Mouse (Mus musculus): Measurements from ENCODE around the gene Entpd4b.
"Not testable (repeated sequence)": the region's sequence is repeated elsewhere in the genome, so short reads cannot be mapped to it uniquely, and the experiment has no call there.

DNA sequence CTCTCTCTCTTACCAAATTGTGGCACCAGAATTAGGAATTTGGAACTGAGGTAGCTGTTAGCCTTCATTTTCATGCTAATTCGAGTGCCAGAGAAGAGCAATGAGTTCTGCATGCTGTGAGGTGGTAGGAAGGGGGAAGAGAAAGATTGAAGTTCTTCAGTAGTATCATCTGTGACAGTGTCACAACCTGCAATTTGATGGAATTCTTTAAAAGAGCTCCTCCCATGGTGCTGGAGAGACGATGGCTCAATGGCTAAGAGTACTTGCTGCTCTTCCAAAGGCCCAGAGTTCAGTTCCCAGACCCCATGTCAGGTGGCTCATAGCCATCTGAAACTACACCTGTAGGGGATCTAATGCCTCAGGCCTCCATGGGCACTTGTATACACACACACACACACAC is 42.8 kb upstream of the Entpd4b start, which contains the start of gene Gm27179:
- TF ChIP-seq POLR2A (IDR thresholded peaks at IDR 0.05; ENCODE audit: low read depth, low read length); CTCF (conservative IDR thresholded peaks at IDR 0.05; ENCODE audit: insufficient read depth, insufficient read length, low read depth, low read length): not testable (repeated sequence)
